Mouse (Mus musculus): ENCODE data around the gene Fndc4. TPM values are rescaled to one million over a fixed set of nuclear protein-coding genes. Genes with fewer than 3 reads are reported as not detected.

Fndc4 gene
- 1 to 10 TPM; 2.6 to 5.6 (median 5.2) TPM for total RNA-seq (2022)

- no peak for DNase-seq (ENCODE audit: low spot score)
Measured at GRCm38 (mm10) chr5:31295606-31296141, at the start of gene Fndc4. Gene Fndc4, minus strand, starts transcription at chr5:31296080.

- DNase-seq (ENCODE audit: low spot score), result peak; percentile 74
Measured at GRCm38 (mm10) chr5:31328255-31328654, 32.4 kb upstream of the Fndc4 start.

- DNase-seq (ENCODE audit: low spot score), result no peak
Measured at GRCm38 (mm10) chr5:31326850-31327249, 31.0 kb upstream of the Fndc4 start.

GRCm38 (mm10) chr5:31324085-31324484 is 28.2 kb upstream of the Fndc4 start:
- DNase-seq (ENCODE audit: low spot score), result no peak

GRCm38 (mm10) chr5:31322776-31323175 is 26.9 kb upstream of the Fndc4 start:
- no peak for DNase-seq (ENCODE audit: low spot score)

- no peak for DNase-seq (ENCODE audit: low spot score)
Measured at GRCm38 (mm10) chr5:31312806-31313205, 16.9 kb upstream of the Fndc4 start.

- no peak for DNase-seq (ENCODE audit: low spot score)
Measured at GRCm38 (mm10) chr5:31303093-31303492, 7.2 kb upstream of the Fndc4 start.

GRCm38 (mm10) chr5:31301866-31302265 is 6.0 kb upstream of the Fndc4 start:
- DNase-seq (ENCODE audit: low spot score), result no peak

GRCm38 (mm10) chr5:31298486-31298885 is 2.6 kb upstream of the Fndc4 start:
- DNase-seq (ENCODE audit: low spot score), result no peak

- no peak for DNase-seq (ENCODE audit: low spot score)
Measured at GRCm38 (mm10) chr5:31297981-31298380, 2.1 kb upstream of the Fndc4 start.

GRCm38 (mm10) chr5:31297047-31297757 is 1.3 kb upstream of the Fndc4 start, which contains the start of gene Gckr:
Gene Gckr, plus strand, starts transcription at chr5:31297443.
- DNase-seq (ENCODE audit: low spot score), result no peak

GRCm38 (mm10) chr5:31294964-31295605 is 795 bp downstream of the Fndc4 start:
- DNase-seq (ENCODE audit: low spot score), result no peak

- DNase-seq (ENCODE audit: low spot score), result no peak
Measured at GRCm38 (mm10) chr5:31291361-31291688, 4.6 kb downstream of the Fndc4 start.

GRCm38 (mm10) chr5:31290521-31291360 is 5.1 kb downstream of the Fndc4 start, which contains the start of gene Ift172:
Gene Ift172, minus strand, starts transcription at chr5:31291116.
- peak; percentile 97 for DNase-seq (ENCODE audit: low spot score)

GRCm38 (mm10) chr5:31289626-31290230 is 6.2 kb downstream of the Fndc4 start:
- no peak for DNase-seq (ENCODE audit: low spot score)

GRCm38 (mm10) chr5:31288655-31289054 is 7.2 kb downstream of the Fndc4 start:
- DNase-seq (ENCODE audit: low spot score), result no peak

- no peak for DNase-seq (ENCODE audit: low spot score)
Measured at GRCm38 (mm10) chr5:31288225-31288624, 7.7 kb downstream of the Fndc4 start.

GRCm38 (mm10) chr5:31279245-31279988 is 16.5 kb downstream of the Fndc4 start:
- no peak for DNase-seq (ENCODE audit: low spot score)

- no peak for DNase-seq (ENCODE audit: low spot score)
Measured at GRCm38 (mm10) chr5:31273018-31273417, 22.9 kb downstream of the Fndc4 start.

GRCm38 (mm10) chr5:31267686-31268085 is 28.2 kb downstream of the Fndc4 start:
- no peak for DNase-seq (ENCODE audit: low spot score)

GRCm38 (mm10) chr5:31266101-31266500 is 29.8 kb downstream of the Fndc4 start:
- DNase-seq (ENCODE audit: low spot score), result no peak
